Mouse (Mus musculus): ENCODE measurements around the gene Panx2.

DNA sequence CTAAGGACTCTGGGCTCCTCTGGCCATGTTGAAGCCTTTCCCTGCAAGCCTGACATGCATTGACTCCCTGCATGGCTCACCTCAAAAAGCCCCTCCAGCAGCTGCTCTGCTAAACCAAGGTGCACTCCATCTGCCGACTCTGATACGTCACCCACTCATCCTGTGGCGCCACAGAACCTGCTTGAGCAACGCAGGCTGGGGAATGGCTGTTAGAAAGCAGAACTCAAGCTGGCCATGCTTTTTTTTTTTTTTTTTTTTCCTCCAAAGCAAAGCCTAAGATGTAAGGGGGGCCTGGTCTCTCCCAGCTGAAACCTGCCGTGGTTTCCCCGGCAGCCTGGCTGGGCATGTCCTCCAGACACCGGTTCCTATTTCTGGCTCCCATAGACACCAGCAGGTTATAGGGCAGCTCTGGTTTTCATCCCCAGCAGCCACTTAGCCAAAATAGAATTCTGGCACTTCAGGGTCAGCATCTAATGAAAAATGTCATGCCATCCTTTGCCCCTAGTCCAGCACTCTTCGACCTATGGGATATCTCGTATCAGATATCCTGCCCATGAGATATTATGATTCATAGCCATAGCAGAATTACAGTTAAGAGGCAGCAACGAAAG is 14.6 kb downstream of the Panx2 start:
- TF ChIP-seq EP300 (IDR thresholded peaks at IDR 0.05; ENCODE audit: low read depth) (peak; percentile 81; the same call in 1 of the 2 replicates), CTCF (IDR thresholded peaks at IDR 0.05; ENCODE audit: low read depth) (no peak)
